Mouse (Mus musculus): ENCODE measurements around the gene Pcna. TPM values are rescaled to one million over a fixed set of nuclear protein-coding genes. Genes with fewer than 3 reads are reported as not detected.
"Not testable (repeated sequence)": the region's sequence is repeated elsewhere in the genome, so short reads cannot be mapped to it uniquely, and the experiment has no call there.

Pcna gene
- total RNA-seq, 2 experiments from 2014 or later = 41.0 to 49.3 TPM

DNA sequence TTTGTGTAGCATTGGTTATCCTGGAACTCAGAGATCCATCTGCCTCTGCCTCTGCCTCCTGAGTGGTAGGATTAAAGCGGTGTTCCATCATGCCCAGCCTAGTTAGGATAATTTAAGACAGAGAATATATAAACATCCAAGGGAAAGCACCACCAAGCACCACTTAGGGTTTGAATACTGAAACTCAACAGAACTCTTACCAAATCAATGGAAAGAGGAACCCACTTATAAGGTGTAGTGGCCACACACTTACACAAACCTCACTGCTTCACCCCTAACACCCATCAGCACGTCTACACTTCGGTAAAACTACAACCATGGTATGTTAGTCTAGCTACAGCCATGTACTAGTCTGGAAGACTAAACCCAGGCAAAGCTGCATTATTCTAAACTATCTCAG lies 9.7 kb downstream of the Pcna start:
- intact Hi-C loops (cut with DNase I) = loop anchor here (10.0 kb wide), 1 partner anchor 419 kb away; no protein-coding TSS in a partner anchor
- no peak for DNase-seq (ENCODE audit: low spot score in 2 of 2)

DNA sequence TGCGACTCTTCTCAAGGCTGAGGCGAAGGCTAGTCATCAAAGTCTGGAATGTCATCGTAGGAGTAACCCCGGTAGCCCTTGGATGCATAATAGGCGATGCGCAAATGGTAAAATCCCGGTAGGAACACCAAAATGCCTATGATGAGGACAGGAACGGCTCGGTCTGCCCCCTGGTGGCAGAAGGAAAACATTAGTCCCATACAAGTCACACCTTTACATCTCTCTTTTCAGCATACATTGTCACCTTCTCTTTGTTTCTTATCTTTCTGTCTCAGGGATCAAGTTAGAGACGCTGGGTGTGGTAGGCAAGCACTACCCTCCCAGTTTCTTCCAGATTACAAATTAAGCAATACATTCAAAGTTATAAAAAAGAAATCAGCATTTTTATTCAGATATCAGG lies 12.7 kb downstream of the Pcna start:
- peak; percentile 42 to 56 for DNase-seq (ENCODE audit: low spot score in 2 of 2)

DNA sequence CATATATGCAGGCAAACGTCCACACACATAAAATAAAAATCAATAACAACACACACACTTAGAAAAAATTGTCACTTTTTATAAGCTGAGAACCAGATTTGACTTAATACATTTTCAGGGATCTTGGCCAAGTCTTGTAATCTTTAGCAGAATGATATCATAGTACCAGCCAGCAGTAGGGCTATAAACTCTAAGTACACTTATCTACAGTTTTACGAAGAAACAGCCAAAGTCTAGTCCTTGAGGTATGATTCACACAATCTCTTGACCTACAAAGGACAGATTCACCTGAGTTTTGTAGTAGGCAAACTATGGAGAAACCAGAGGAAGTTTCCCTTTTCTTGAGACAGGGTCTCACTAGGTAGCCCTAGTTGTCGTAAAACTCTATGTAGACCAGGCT lies 13.7 kb downstream of the Pcna start:
- intact Hi-C loops (cut with DNase I) = loop anchor here (5.0 kb wide), 1 partner anchor 257 kb away; no protein-coding TSS in a partner anchor
- DNase-seq (ENCODE audit: low spot score in 2 of 2) = not testable (repeated sequence)

More for the DNA sequence above, 12.7 kb downstream of the Pcna start:
- intact Hi-C loops (cut with DNase I) = loop anchor here (10.0 kb wide), 1 partner anchor 416 kb away; no protein-coding TSS in a partner anchor

DNA sequence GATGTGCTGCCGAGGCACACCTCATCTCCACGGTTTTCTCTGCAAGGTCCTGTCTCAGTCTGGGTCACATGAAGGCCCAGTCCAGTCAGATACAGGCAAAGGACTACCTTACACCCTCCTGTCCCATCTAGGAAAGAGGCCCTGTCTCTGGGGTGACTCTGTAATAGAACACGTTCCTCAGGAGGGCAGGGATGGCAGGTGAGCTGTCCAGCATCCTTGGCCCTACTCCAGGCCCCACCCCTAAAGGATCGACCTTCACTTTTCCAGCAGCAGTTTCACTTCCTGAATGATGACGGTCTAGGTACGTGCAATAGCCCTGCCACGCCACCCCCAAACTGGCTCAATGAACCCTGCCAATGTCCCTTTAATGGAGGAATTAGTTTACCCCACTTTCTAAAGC lies 17.1 kb downstream of the Pcna start:
- intact Hi-C loops (cut with DNase I) = loop anchor here (5.0 kb wide), 1 partner anchor 254 kb away; no protein-coding TSS in a partner anchor
- no peak for DNase-seq (ENCODE audit: low spot score in 2 of 2)

DNA sequence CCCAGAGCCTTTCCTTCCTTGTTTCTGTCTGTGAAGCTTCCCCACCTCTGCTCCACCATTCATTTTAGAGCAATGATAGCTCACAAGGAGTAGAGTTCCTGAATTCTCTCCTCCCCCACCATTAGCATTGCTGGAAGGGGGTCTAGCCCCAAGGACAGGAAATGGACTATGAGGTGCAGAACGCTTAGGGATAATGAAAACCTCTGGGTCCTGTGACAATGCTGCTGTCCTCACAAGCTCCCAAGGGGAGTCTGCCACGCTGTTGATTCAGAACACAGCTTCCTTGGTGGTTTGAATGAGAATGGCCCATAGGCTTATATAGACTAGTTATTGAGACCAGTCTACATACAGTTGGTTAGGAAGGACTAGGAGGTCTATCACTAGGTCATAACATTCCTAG lies 17.8 kb downstream of the Pcna start:
- intact Hi-C loops (cut with DNase I) = loop anchor here (5.0 kb wide), 1 partner anchor 253 kb away; no protein-coding TSS in a partner anchor
- no peak for DNase-seq (ENCODE audit: low spot score in 2 of 2)

DNA sequence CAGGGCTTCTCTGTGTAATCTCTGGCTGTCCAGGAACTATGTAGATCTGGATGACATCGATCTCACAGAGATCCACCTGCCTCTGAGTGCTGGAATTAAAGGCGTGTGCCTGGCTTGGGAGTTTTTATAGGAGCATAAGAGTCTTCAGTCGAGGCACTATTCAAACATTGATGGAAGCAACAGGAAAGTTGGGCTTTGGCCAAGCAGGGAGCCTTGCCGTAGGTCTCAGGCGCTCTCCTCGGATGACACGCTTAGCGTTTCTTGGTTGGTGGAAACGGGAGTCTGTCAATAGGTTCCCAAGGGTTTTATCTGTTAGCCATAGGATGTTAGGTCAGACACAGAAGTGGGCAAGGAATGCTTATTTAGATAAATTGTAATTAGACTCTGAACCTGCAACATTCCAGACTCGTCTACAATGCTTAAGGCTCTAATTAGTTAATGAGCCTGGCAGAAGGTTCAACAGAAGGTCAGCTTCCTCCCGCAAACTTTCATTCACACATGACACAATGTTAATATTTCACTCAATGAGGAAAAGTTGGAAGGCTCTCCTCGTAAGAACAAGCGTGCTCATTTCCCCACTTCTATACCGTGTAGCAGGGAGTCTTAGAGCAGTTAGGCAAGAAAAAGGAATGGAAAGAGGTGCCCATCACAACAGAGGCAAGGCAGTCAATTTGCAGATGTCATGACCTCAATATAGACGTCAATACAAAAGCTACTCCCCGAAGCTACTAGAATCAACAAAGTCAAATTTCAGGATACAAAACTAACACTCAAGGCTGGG lies 18.9 kb downstream of the Pcna start:
- no peak for DNase-seq (ENCODE audit: low spot score in 2 of 2)
- intact Hi-C loops (cut with DNase I) = no loop called here

DNA sequence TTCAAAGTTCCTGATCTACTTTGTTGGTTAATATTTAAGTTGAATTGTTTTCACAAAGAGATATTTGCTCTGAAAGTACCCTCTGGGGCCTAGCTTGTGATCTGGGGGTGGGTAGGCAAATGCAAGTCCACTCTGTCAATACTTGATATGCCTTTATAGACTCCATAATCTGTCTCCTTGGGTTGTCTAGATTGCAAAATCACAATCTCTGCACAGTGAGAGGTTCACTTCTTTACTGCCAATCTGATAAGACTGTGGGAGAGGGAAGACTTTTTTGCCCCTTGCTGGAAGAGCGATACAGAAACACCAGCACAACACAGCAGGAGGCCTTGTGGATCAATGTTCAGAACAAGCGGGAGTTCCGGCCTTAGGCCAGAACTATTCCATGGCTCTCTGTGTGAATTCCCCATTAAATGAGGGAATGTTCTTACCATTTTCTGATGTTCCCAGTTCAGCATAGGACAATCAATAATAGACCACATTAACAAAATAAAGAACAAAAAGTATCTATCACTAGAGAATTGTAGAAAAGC lies 20.6 kb downstream of the Pcna start:
- no peak for DNase-seq (ENCODE audit: low spot score in 2 of 2)
- intact Hi-C loops (cut with DNase I) = no loop called here

DNA sequence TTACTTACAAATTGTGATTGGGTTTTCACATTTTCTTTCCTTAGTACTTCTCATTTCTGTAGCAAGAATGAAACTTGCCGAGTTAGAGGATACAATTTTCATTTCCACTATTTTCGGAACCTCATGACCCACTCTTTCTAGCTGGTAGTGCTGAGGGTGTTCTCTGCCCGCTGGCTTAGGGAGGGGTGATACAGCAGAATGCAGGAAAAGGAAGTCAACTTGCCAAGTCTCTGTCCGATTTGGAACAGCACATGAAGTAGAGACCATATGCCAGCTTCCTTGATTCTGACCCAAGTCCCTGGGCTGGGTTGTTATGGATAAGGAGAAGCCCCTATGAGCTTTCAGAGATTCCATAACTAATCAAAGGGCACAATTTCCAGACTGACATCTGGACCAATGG lies 28.8 kb downstream of the Pcna start:
- intact Hi-C loops (cut with DNase I) = loop anchor here (5.0 kb wide), 1 partner anchor 82 kb away; no protein-coding TSS in a partner anchor
- peak in 1 of 2 experiments; percentile 12 for DNase-seq (ENCODE audit: low spot score in 2 of 2)

DNA sequence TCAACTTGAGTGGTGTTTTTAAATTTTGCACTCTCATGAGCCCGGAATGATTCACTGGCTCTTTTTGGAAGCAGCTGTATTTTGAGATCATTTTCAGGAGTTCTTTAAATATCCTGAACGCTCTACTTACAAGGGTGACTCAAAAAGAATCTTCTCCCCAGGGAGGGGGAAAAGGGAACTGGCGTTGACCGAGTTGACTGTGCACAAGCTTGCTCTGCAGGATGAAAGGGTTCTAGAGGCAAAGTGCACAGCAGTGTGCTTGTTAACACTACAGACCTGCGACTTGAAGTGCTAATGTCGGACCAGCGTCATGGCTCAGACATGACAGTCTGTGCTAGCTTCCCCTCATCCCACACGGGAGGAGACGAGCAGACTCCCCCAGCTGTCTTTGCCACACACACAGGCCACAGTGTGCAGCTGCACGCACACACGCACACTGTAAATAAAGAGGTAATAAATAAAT lies 31.5 kb downstream of the Pcna start:
- intact Hi-C loops (cut with DNase I) = loop anchor here (5.0 kb wide), 1 partner anchor 79 kb away; no protein-coding TSS in a partner anchor
- peak; percentile 38 to 52 for DNase-seq (ENCODE audit: low spot score in 2 of 2)

DNA sequence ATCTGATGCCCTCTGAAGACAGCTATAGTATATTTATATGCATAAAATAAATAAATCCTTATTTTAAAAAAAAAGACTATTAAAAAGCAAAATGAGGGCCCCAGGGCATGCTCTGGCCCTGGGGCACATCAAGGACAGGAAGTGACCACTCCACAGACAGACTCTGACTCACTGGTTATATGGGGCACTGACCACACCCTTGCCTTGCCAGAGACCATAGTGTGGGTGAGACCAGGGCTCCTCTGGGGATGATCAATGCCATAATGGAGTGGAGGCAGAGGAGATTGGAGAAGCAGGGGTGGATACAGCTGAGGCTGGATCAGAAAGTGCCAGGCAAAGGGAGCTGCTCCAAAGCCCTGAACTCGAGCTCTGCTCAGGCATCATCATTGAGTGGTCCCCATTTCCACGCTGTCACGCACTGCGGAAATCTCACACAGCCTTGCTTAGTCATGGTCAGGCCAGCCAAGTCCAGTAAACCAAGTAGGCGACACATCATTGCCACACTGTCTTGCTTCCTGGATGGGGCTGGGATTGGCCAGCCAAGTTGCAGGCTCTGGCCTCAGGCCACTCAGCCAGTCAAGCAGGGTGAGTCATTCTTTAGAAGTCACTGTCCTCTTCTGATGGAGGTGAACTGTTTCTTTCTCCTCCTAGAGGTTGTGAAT lies 41.0 kb downstream of the Pcna start:
- no peak for DNase-seq (ENCODE audit: low spot score in 2 of 2)
- intact Hi-C loops (cut with DNase I) = no loop called here

DNA sequence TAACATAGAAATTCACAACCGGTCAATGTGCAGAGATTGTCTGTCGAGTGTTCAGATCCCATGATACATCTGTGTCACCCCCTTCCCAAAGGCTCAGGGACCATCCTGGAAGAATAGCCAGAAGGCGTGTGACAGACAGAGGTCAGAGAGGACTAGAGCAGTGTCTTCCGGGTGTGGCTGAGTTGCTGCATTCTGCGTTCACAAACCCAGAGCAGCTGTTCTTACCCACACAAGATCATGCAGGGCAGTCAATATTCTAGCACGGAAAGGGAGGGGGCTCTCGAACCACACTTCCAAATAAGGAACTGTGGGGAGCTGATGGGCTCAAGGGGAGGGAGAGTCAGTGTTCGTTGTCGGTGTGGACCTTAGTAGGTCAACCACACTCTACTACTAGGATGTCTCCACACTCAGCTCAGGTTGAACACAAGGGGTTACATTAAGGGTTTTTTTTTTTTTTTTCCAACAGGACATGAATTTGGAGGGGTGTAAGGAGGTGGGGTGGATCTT lies 42.3 kb downstream of the Pcna start:
- no peak for DNase-seq (ENCODE audit: low spot score in 2 of 2)
- intact Hi-C loops (cut with DNase I) = no loop called here

DNA sequence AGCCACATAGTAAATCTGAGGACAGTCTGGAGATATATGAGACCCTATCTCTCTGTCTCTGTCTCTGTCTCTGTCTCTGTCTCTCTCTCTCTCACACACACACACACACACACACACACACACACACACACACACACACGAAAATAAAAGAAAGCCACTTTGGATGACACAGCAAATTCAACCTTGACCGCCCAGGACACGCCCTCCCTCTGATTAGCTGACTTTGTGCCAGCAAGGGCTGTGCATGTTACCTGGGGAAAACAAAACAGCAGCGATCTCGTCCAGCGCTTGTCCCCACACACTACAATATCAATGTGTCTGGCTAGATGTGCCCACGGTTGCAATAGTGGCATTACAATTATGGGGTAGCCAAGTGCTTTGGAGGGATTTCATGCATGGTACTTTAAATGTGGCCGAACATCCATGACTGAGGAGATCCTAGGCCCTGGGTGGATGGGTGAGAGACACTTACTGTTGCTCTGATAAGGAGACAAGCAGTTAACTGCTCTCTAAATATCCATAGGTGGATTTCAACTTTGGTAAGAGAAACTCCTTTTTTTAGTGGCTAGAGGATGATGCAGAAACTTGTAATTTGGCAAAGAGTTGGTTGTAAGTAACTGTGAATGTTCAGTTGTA lies 44.8 kb downstream of the Pcna start:
- intact Hi-C loops (cut with DNase I) = loop anchor here (5.0 kb wide), 1 partner anchor 36 kb away; no protein-coding TSS in a partner anchor
- no peak for DNase-seq (ENCODE audit: low spot score in 2 of 2)

DNA sequence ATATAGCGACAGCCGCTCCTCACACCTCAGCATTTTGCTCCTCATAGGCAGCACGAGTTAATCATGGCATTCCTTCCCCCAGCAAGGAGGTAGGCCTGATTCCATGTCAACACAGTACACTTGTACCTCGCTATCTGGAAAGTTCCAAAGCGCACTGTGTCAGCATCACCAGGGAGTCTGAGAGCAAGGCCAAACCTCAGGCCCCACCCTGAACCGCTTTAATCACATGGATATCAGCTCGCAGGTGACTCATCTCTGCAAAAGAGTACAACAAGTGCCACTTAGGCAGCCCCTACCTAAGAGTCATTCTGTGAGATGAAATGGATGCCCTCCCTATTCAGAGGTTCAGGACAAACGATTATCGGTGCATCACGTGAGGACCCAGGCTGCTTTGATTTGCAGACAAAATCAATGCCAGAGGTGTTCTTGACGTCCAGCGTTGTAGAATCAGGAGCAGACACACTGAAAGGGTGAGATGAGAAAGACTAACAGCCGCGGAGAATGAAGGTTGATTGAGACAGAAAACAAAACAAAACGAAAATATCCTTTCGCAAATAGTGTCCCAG lies 46.7 kb downstream of the Pcna start:
- intact Hi-C loops (cut with DNase I) = loop anchor here (5.0 kb wide), 1 partner anchor 34 kb away; no protein-coding TSS in a partner anchor
- no peak for DNase-seq (ENCODE audit: low spot score in 2 of 2)

DNA sequence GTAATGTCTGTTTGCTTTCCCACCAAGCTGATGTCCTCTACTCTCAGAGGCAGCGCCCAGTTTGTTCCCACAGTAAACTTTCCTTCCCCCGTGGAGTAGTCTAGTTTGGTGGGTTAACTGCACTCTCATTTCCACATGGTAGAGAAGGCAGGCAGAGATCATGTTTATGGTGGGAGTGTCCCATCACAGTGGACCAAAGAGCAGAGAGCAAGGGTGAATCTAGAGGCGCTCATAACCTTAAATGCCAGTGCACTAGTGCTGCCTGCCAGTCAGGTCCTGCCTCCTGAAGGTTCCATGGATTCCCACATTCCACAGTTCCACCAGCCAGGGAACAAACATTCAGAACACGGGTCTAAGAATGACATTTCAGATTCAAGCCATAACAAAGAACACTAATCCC lies 47.6 kb downstream of the Pcna start:
- intact Hi-C loops (cut with DNase I) = loop anchor here (5.0 kb wide), 1 partner anchor 33 kb away; no protein-coding TSS in a partner anchor
- DNase-seq (ENCODE audit: low spot score in 2 of 2) = no peak

DNA sequence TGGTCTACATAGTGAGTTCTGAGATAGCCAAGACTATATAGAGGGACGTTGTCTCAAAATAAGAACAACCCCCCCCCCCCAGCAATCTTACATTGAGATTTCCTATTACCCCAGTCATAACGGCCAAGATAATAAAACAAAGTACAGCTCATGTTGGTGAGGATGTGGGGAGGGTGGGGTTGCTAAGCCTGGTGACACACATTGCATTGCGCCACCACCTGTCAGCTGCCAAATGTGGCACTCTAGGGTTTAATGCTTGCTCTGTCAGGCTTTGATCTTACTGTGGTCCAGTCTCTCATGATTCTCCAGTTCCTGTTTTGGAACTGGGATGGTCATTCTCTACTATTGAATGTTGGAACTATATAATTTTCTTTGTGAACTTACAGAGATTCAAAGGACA lies 49.3 kb downstream of the Pcna start:
- intact Hi-C loops (cut with DNase I) = no loop called here
- DNase-seq (ENCODE audit: low spot score in 2 of 2) = no peak

DNA sequence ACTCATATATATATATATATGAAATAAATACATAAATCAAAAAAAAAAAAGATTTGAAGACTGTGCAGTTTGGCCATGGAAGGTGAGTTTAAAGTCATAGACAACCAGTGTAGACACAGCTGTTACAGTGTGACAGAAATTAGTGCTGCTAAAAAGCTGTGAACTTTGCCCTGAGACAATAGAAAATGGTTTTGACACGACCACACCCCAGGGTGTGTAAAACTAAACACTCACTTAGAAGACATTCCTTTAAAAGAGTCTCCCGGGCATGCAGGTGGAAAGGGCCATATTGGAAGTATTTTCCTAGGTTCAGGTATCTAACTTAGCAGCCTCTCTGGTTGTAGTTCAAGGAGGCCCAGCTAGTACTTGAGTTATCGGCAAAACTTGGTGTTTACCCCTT lies 49.9 kb downstream of the Pcna start:
- no peak for DNase-seq (ENCODE audit: low spot score in 2 of 2)
- intact Hi-C loops (cut with DNase I) = no loop called here

Data from left cerebral cortex, postnatal 36 days (tissue).